Mouse (Mus musculus): ENCODE measurements at regions not wholly inside any gene's neighbourhood (a gene's known extent, or its start where the extent isn't known, plus 50 kb on each side); places are given as distances from the start of the nearest gene placed in this dataset.

DNA sequence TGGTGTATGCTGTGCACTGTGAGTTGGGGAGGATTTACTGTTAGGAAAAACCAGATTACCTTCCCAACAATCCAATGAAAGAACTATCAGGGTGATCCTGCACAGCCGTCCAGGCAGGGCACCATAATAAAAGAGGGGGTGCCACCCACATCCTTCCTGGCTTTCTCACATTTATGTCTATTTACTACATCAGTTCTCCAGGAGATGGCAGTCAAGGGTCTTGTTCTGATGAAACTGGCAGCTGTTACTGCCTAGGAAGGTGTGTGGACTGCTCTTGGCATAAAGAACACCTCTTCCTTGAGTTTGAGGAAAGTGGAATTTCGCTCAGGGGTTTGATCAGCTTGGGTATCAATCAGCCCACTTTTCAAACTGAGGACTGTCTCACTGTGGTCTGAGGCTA is 54.6 kb upstream of the Tbx5 start:
- Histone ChIP-seq H3K9ac (no peak overlapping the region), H3K4me2 (no peak overlapping the region), H3K36me3 (replicated peaks) (no peaks in the 10 kb centered on the region), H3K4me3 (no peak overlapping the region), H3K9me3 (no peaks in the 10 kb centered on the region), H3K27me3 (replicated peaks) (peaks cover 6% of the 10 kb centered on the region), H3K4me1 (no peaks in the 10 kb centered on the region), H3K27ac (no peak overlapping the region)
- ATAC-seq (replicated peaks) = no peak
- WGBS = 17% methylated on average over 2 of the region's 2 CpGs

DNA sequence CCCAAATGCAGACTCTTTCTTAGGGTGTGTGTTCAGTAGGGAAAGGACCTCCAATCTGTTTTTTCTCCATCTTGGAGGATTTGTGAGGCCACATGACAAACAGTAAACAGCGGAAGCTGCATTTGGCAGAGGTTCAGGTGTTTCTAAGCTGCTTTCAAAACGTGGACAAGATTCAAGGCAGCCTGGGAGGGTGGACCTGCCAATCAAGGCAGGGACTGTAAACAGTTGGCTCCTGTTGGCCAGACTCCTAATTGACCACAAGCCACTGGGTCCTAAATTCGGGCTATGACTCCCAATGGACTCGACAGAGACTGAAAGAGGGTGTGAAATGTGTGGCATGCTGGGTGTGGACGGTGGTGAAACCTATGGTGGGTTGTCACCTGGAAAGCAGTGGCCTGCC is 51.1 kb upstream of the Tbx5 start:
- WGBS = 67% methylated on average over 5 of the region's 5 CpGs
- no peak overlapping the region for H3K4me2 ChIP-seq

More for the DNA sequence above, 51.1 kb upstream of the Tbx5 start:
- Histone ChIP-seq H3K9me3 (no peaks in the 10 kb centered on the region), H3K36me3 (replicated peaks) (no peaks in the 10 kb centered on the region), H3K27ac (no peak overlapping the region), H3K4me3 (no peak overlapping the region), H3K4me1 (no peaks in the 10 kb centered on the region), H3K27me3 (replicated peaks) (peaks cover 6% of the 10 kb centered on the region), H3K9ac (no peak overlapping the region)
- no peak for ATAC-seq (replicated peaks)

Measured in midbrain, embryonic 15.5 days (tissue).